Mouse (Mus musculus) forebrain, embryonic 10.5 days (tissue): ENCODE data around the gene Serpine1. TPM values are rescaled to one million over a fixed set of nuclear protein-coding genes. Genes with fewer than 3 reads are reported as not detected.
"Not testable (repeated sequence)": the region's sequence is repeated elsewhere in the genome, so short reads cannot be mapped to it uniquely, and the experiment has no call there.

ENCODE experiments used
- DNase-seq: peaks from one replicate; pipeline ENCODE4 v3.0.0-alpha.2; 2017; ENCODE audit warnings: low spot score; ENCODE audit errors: extremely low spot score
- H3K27ac ChIP-seq: fragments of 300-500 bp; sonication (generic); 2 replicates; pipeline ENCODE4 v1.5.1; 2016; ENCODE audit warnings: mild to moderate bottlenecking
- H3K27me3 ChIP-seq: fragments of 300-500 bp; sonication (generic); 2 replicates; pipeline ENCODE4 v1.6.1; 2016; ENCODE audit warnings: mild to moderate bottlenecking; ENCODE audit not compliant: poor library complexity, severe bottlenecking
- H3K36me3 ChIP-seq: fragments of 300-500 bp; sonication (generic); replicated peaks from 2 replicates; pipeline ENCODE4 v1.6.1; 2016; ENCODE audit warnings: mild to moderate bottlenecking, moderate library complexity
- H3K4me1 ChIP-seq: fragments of 300-500 bp; sonication (generic); 2 replicates; pipeline ENCODE4 v1.6.1; 2016
- H3K4me3 ChIP-seq: fragments of 300-500 bp; sonication (generic); 2 replicates; pipeline ENCODE4 v1.5.1; 2016; ENCODE audit warnings: mild to moderate bottlenecking, moderate library complexity
- H3K9me3 ChIP-seq: fragments of 300-500 bp; sonication (generic); 2 replicates; pipeline ENCODE4 v1.6.1; 2016; ENCODE audit warnings: mild to moderate bottlenecking, moderate library complexity
- WGBS: fragments of 180-500 bp; shearing (Covaris S2); methylation state at CpG from one replicate; pipeline ENCODE4 v1.1.7; 2016; 5-methylcytosine and 5-hydroxymethylcytosine counted together
- polyA plus RNA-seq: library from polyadenylated mRNA; unstranded; fragments of >200 nt; fragmentation: Nextera tagmentation; extraction: Ambion mirVana; gene quantifications from 2 replicates; pipeline ENCODE4 v1.2.1, GENCODE M21; 2016

Serpine1 gene
- polyA plus RNA-seq: 0.10 and 0.17 TPM in 2 replicates

GRCm38 (mm10) chr5:137072079-137072960 lies at the start of gene Serpine1:
Gene Serpine1, minus strand, starts transcription at chr5:137072268.
- Histone ChIP-seq H3K27me3 (no peaks in the 10 kb centered on the region), H3K36me3 (no peaks in the 10 kb centered on the region), H3K4me3 (peak within 1 kb of the TSS; percentile 46), H3K27ac (peak within 1 kb of the TSS; percentile 73), H3K9me3 (no peaks in the 10 kb centered on the region), H3K4me1 (peaks cover 37% of the 10 kb centered on the region)
- DNase-seq: peak; percentile 71
- 24% methylated on average over 23 of the region's 23 CpGs for WGBS

GRCm38 (mm10) chr5:137121280-137121679 lies 49.2 kb upstream of the Serpine1 start:
- Histone ChIP-seq H3K4me3 (no peak overlapping the region), H3K27ac (0 out of 2 replicates have a peak overlapping the region, but pooled peaks have one; percentile 13), H3K36me3 (no peaks in the 10 kb centered on the region), H3K9me3 (no peaks in the 10 kb centered on the region), H3K4me1 (peaks cover 19% of the 10 kb centered on the region), H3K27me3 (no peaks in the 10 kb centered on the region)
- no peak for DNase-seq
- 79% methylated on average over 4 of the region's 4 CpGs for WGBS

GRCm38 (mm10) chr5:137118878-137119277 lies 46.8 kb upstream of the Serpine1 start:
- Histone ChIP-seq H3K4me3 (no peak overlapping the region), H3K27me3 (no peaks in the 10 kb centered on the region), H3K4me1 (peaks cover 36% of the 10 kb centered on the region), H3K9me3 (peaks cover under 1% of the 10 kb centered on the region; the same call in 1 of the 2 replicates), H3K36me3 (peaks cover 9% of the 10 kb centered on the region), H3K27ac (no peak overlapping the region)
- DNase-seq: no peak
- 74% methylated on average over 4 of the region's 4 CpGs for WGBS

- 87% methylated on average over 3 of the region's 3 CpGs for WGBS
- H3K27ac ChIP-seq, H3K9me3 ChIP-seq, H3K27me3 ChIP-seq, H3K4me3 ChIP-seq, DNase-seq: not testable (repeated sequence)
- peaks cover 18% of the 10 kb centered on the region for H3K36me3 ChIP-seq
- H3K4me1 ChIP-seq: peaks cover 31% of the 10 kb centered on the region
These were observed 45.9 kb upstream of the Serpine1 start for GRCm38 (mm10) chr5:137117994-137118393.

GRCm38 (mm10) chr5:137116987-137117386 lies 44.9 kb upstream of the Serpine1 start:
- Histone ChIP-seq H3K4me1 (peaks cover 21% of the 10 kb centered on the region), H3K27me3 (no peaks in the 10 kb centered on the region), H3K9me3 (peaks cover 15% of the 10 kb centered on the region), H3K27ac (no peak overlapping the region), H3K4me3 (no peak overlapping the region), H3K36me3 (peaks cover 28% of the 10 kb centered on the region)
- DNase-seq: no peak
- 85% methylated on average over 2 of the region's 2 CpGs for WGBS

- peak within 1 kb of the TSS; percentile 89 for H3K27ac ChIP-seq
- peaks cover 31% of the 10 kb centered on the region for H3K36me3 ChIP-seq
- peaks cover 19% of the 10 kb centered on the region for H3K9me3 ChIP-seq
- H3K4me1 ChIP-seq: peaks cover 20% of the 10 kb centered on the region
- H3K4me3 ChIP-seq: peak within 1 kb of the TSS; percentile 58
- 12% methylated on average over 29 of the region's 29 CpGs for WGBS
- no peaks in the 10 kb centered on the region for H3K27me3 ChIP-seq
- DNase-seq: peak; percentile 64
These were observed 44.1 kb upstream of the Serpine1 start, which contains the start of gene Trim56 for GRCm38 (mm10) chr5:137115866-137116847. Gene Trim56, minus strand, starts transcription at chr5:137116209.

GRCm38 (mm10) chr5:137114891-137115561 lies 43.0 kb upstream of the Serpine1 start:
- no peaks in the 10 kb centered on the region for H3K27me3 ChIP-seq
- peak overlapping the region; percentile 89 for H3K27ac ChIP-seq
- H3K36me3 ChIP-seq: peaks cover 32% of the 10 kb centered on the region
- peak overlapping the region; percentile 58 for H3K4me3 ChIP-seq
- DNase-seq: no peak
- 83% methylated on average over 9 of the region's 9 CpGs for WGBS
- H3K9me3 ChIP-seq: peaks cover 19% of the 10 kb centered on the region
- peaks cover 20% of the 10 kb centered on the region for H3K4me1 ChIP-seq

GRCm38 (mm10) chr5:137111542-137112408 lies 39.7 kb upstream of the Serpine1 start:
- WGBS: 82% methylated on average over 5 of the region's 5 CpGs
- Histone ChIP-seq H3K4me1 (peaks cover 24% of the 10 kb centered on the region), H3K36me3 (peaks cover 32% of the 10 kb centered on the region), H3K27ac (no peak overlapping the region), H3K4me3 (no peak overlapping the region), H3K9me3 (peaks cover 19% of the 10 kb centered on the region), H3K27me3 (no peaks in the 10 kb centered on the region)
- DNase-seq: no peak

- H3K4me3 ChIP-seq: no peak overlapping the region
- no peak overlapping the region for H3K27ac ChIP-seq
- peaks cover 17% of the 10 kb centered on the region for H3K4me1 ChIP-seq
- no peak for DNase-seq
- H3K27me3 ChIP-seq: no peaks in the 10 kb centered on the region
- H3K36me3 ChIP-seq: peaks cover 32% of the 10 kb centered on the region
- peaks cover 19% of the 10 kb centered on the region for H3K9me3 ChIP-seq
- 91% methylated on average over 12 of the region's 12 CpGs for WGBS
These were observed 38.8 kb upstream of the Serpine1 start for GRCm38 (mm10) chr5:137110863-137111262.

- no peak for DNase-seq
- H3K4me3 ChIP-seq: no peak overlapping the region
- no peak overlapping the region for H3K27ac ChIP-seq
- H3K36me3 ChIP-seq: peaks cover 32% of the 10 kb centered on the region
- peaks cover 9% of the 10 kb centered on the region for H3K4me1 ChIP-seq
- H3K27me3 ChIP-seq: no peaks in the 10 kb centered on the region
- 59% methylated on average over 25 of the region's 25 CpGs for WGBS
- peaks cover 19% of the 10 kb centered on the region for H3K9me3 ChIP-seq
These were observed 38.0 kb upstream of the Serpine1 start for GRCm38 (mm10) chr5:137109941-137110593.

GRCm38 (mm10) chr5:137108111-137108510 lies 36.0 kb upstream of the Serpine1 start:
- 76% methylated on average over 6 of the region's 6 CpGs for WGBS

More at GRCm38 (mm10) chr5:137108111-137108510, 36.0 kb upstream of the Serpine1 start:
- Histone ChIP-seq H3K36me3 (peaks cover 16% of the 10 kb centered on the region), H3K27me3 (no peaks in the 10 kb centered on the region), H3K27ac (no peak overlapping the region), H3K4me1 (peaks cover 6% of the 10 kb centered on the region), H3K4me3 (no peak overlapping the region), H3K9me3 (peaks cover 11% of the 10 kb centered on the region)
- DNase-seq: no peak
